Mouse (Mus musculus): ENCODE measurements around the gene Gm20388. TPM values are rescaled to one million over a fixed set of nuclear protein-coding genes. Genes with fewer than 3 reads are reported as not detected.

The Gm20388 gene
- polyA plus RNA-seq, 1 experiment from 2014 or later = not detected

DNA sequence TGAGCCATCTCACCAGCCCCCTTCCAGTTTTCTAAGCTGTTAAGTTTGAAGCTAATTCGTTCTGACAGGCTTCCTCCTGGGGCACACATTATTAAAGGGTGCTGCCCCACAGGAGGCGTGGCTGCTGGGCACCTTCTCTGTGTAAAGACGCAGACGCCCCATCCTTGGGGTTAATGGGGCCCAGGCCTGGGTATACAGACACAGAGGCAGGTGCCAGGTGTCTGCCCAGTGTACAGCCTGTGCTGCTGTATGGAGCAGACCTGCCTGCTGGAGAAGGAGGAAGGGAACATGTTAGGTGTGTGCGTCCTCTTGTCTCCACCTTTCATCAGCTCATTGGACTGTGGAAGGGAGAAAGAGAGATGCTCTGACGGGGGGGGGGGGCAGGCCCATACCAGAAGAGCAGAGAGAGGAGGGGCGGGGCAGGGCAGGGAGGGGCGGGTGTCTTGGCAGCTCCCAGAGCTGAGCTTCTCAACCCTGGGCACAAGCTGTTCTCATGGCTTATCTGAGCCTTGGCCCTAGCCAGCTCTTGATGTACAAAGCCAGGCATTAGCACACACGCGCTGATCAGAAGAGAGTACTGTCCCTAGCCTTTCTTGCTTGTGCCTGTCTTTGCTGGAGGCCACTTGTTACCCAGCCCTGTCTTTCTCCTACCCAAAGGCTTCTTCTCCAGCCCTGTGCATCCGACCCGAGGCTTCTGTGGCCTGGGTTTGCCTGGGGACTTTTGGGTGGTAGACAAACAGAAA lies 1951.3 kb downstream of the Gm20388 start:
- Histone ChIP-seq H3K4me2 (replicated peaks; ENCODE audit: low read depth, low read length) (no peak overlapping the region), H3K27ac (ENCODE audit: low read depth, low read length) (no peak overlapping the region), H3K4me3 (ENCODE audit: low read length) (no peak overlapping the region), H3K9ac (ENCODE audit: low read depth, low read length) (no peak overlapping the region), H3K27me3 (ENCODE audit: control insufficient read depth, insufficient read depth, low read length) (no peaks in the 10 kb centered on the region), H3K36me3 (ENCODE audit: control insufficient read depth, insufficient read depth, low read length) (no peaks in the 10 kb centered on the region), H3K4me1 (ENCODE audit: control insufficient read depth, insufficient read depth, low read length) (no peaks in the 10 kb centered on the region), H3K9me3 (ENCODE audit: control insufficient read depth, low read length) (no peaks in the 10 kb centered on the region)
- WGBS = 70% methylated on average over 9 of the region's 12 CpGs
- no peak for ATAC-seq (ENCODE audit: low FRiP score, low TSS enrichment)

DNA sequence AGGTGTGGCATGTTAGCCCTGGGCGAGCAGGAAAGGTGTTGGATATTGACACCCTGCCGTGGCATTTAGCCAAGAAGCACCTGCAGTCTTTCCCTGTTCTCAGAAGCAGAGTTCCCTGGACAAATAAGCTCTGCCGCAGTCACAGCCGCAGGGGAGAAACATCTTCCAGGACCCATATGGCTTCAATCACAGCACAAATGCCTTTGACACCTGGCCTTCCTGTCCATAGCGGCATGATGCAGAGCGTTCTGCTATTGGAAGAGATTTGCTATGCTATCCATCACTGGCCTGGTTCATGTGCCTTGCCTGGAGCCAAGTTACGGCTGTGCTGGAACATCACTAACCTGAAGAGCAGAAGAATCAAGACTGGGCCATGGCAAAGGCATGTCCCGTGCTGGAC lies 1954.7 kb downstream of the Gm20388 start:
- no peak for ATAC-seq (ENCODE audit: low FRiP score, low TSS enrichment)
- Histone ChIP-seq H3K4me1 (ENCODE audit: control insufficient read depth, insufficient read depth, low read length) (no peaks in the 10 kb centered on the region), H3K36me3 (ENCODE audit: control insufficient read depth, insufficient read depth, low read length) (no peaks in the 10 kb centered on the region), H3K9ac (ENCODE audit: low read depth, low read length) (no peak overlapping the region), H3K4me3 (ENCODE audit: low read length) (no peak overlapping the region), H3K27me3 (ENCODE audit: control insufficient read depth, insufficient read depth, low read length) (no peaks in the 10 kb centered on the region), H3K4me2 (replicated peaks; ENCODE audit: low read depth, low read length) (no peak overlapping the region), H3K27ac (ENCODE audit: low read depth, low read length) (no peak overlapping the region), H3K9me3 (ENCODE audit: control insufficient read depth, low read length) (no peaks in the 10 kb centered on the region)
- WGBS = 72% methylated on average over 8 of the region's 8 CpGs

DNA sequence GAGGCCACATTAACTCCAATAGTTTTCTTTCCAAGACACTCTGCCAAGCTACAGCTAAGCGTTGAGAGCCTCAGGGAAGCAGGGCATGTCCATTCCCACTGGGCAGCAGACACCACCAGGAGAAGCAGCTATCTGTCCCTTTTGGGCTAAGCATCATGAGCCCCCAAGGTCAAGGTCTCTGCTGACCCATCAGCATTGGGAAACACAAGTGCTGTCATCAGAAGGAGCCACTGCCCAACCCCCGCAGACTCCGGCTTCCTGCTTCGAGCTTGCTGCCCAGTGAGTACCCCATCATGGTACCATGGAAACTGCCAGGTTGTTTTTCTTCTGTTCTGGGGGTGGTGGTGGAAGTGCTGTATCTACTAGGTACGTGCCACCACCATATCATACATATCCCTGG lies 1957.6 kb downstream of the Gm20388 start:
- no peak overlapping the region for H3K4me2 ChIP-seq (replicated peaks; ENCODE audit: low read depth, low read length)
- no peak overlapping the region for H3K4me3 ChIP-seq (ENCODE audit: low read length)
- no peaks in the 10 kb centered on the region for H3K4me1 ChIP-seq (ENCODE audit: control insufficient read depth, insufficient read depth, low read length)
- H3K36me3 ChIP-seq (ENCODE audit: control insufficient read depth, insufficient read depth, low read length) = no peaks in the 10 kb centered on the region
- ATAC-seq (ENCODE audit: low FRiP score, low TSS enrichment) = no peak
- no peak overlapping the region for H3K27ac ChIP-seq (ENCODE audit: low read depth, low read length)
- no peaks in the 10 kb centered on the region for H3K27me3 ChIP-seq (ENCODE audit: control insufficient read depth, insufficient read depth, low read length)
- H3K9ac ChIP-seq (ENCODE audit: low read depth, low read length) = no peak overlapping the region
- WGBS = 86% methylated on average over 5 of the region's 5 CpGs
- H3K9me3 ChIP-seq (ENCODE audit: control insufficient read depth, low read length) = no peaks in the 10 kb centered on the region

DNA sequence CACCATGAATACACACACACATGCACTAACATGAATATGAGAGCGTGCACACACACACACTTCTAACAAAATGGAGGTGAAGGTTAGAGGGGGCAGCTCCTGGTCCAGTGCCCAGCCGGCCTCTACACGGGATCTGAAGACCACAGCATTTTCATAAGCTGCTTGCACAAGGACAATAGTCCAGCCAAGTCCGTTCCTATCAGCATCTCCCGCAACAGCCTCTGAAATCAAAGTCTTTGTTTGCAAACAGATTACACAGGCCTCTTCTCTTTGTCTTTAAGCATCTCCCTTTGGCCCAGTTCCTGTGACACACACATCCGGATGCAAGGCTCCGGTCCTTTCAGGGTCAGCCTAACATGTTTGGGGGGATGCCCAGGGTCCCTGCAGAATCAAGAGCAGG lies 1958.3 kb downstream of the Gm20388 start:
- 93% methylated on average over 7 of the region's 7 CpGs for WGBS
- no peaks in the 10 kb centered on the region for H3K9me3 ChIP-seq (ENCODE audit: control insufficient read depth, low read length)
- no peak overlapping the region for H3K4me2 ChIP-seq (replicated peaks; ENCODE audit: low read depth, low read length)
- H3K27ac ChIP-seq (ENCODE audit: low read depth, low read length) = no peak overlapping the region
- H3K36me3 ChIP-seq (ENCODE audit: control insufficient read depth, insufficient read depth, low read length) = no peaks in the 10 kb centered on the region
- no peaks in the 10 kb centered on the region for H3K4me1 ChIP-seq (ENCODE audit: control insufficient read depth, insufficient read depth, low read length)
- no peak for ATAC-seq (ENCODE audit: low FRiP score, low TSS enrichment)
- H3K4me3 ChIP-seq (ENCODE audit: low read length) = no peak overlapping the region
- H3K27me3 ChIP-seq (ENCODE audit: control insufficient read depth, insufficient read depth, low read length) = no peaks in the 10 kb centered on the region
- H3K9ac ChIP-seq (ENCODE audit: low read depth, low read length) = no peak overlapping the region

DNA sequence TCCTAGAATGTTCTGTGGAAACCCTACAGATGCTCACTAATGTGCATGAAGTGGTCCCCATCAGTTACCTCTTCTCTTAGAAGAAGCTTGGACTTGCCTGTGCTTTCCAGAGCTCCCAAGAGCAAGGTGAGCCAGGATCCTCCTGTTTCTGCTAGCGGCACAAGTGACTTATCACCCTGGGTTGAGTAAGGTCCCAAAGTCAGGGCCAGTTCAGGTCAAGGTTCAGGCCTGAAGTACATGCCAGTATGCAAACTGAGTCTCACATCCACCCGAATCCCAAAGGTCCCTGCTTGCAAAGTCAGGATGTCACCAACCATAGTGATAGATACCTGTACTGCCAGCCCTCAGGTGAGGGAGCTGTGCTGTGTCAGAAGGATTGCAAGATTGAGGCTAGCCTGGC lies 1959.5 kb downstream of the Gm20388 start:
- Histone ChIP-seq H3K36me3 (ENCODE audit: control insufficient read depth, insufficient read depth, low read length) (no peaks in the 10 kb centered on the region), H3K9me3 (ENCODE audit: control insufficient read depth, low read length) (no peaks in the 10 kb centered on the region), H3K27me3 (ENCODE audit: control insufficient read depth, insufficient read depth, low read length) (no peaks in the 10 kb centered on the region), H3K4me1 (ENCODE audit: control insufficient read depth, insufficient read depth, low read length) (peaks cover 11% of the 10 kb centered on the region), H3K4me3 (ENCODE audit: low read length) (no peak overlapping the region), H3K27ac (ENCODE audit: low read depth, low read length) (no peak overlapping the region), H3K4me2 (replicated peaks; ENCODE audit: low read depth, low read length) (no peak overlapping the region), H3K9ac (ENCODE audit: low read depth, low read length) (no peak overlapping the region)
- ATAC-seq (ENCODE audit: low FRiP score, low TSS enrichment) = no peak
- 83% methylated on average over 2 of the region's 2 CpGs for WGBS

DNA sequence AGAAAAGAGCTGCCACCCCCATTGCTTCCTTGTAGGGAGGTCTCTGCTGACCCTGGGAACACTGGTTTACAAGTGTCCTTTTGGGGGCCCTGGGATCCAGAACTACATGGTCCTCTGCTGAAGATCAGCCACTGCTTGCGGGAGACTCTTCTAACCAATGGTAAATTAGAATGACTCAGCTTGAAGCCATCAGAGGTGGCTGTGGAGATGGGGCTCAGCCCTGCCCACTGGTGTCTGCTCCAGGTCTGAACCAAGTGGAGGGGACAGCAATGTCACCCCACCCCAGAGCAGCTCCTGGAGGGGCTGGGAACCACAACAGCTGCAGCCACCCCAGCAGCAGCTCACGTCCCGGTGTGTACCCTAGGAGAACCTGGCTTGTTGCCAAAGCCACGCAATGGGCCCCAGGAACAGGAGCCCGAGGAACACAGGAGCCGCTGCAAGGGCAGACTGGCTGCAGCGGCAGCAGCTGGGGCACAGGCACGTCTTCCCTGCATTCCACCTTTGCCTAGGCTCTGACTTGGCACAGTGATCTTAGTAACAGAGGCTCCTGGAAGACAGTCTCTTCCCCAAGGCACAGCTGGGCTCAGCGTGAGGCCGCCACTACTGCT lies 1961.3 kb downstream of the Gm20388 start:
- no peaks in the 10 kb centered on the region for H3K36me3 ChIP-seq (ENCODE audit: control insufficient read depth, insufficient read depth, low read length)
- H3K27ac ChIP-seq (ENCODE audit: low read depth, low read length) = no peak overlapping the region
- no peak overlapping the region for H3K4me3 ChIP-seq (ENCODE audit: low read length)
- H3K9ac ChIP-seq (ENCODE audit: low read depth, low read length) = peak overlapping the region; percentile 18; the same call in 1 of the 2 replicates
- H3K4me2 ChIP-seq (replicated peaks; ENCODE audit: low read depth, low read length) = no peak overlapping the region
- 26% methylated on average over 10 of the region's 10 CpGs for WGBS
- no peaks in the 10 kb centered on the region for H3K27me3 ChIP-seq (ENCODE audit: control insufficient read depth, insufficient read depth, low read length)
- H3K9me3 ChIP-seq (ENCODE audit: control insufficient read depth, low read length) = no peaks in the 10 kb centered on the region
- no peak for ATAC-seq (ENCODE audit: low FRiP score, low TSS enrichment)
- peaks cover 18% of the 10 kb centered on the region for H3K4me1 ChIP-seq (ENCODE audit: control insufficient read depth, insufficient read depth, low read length)

DNA sequence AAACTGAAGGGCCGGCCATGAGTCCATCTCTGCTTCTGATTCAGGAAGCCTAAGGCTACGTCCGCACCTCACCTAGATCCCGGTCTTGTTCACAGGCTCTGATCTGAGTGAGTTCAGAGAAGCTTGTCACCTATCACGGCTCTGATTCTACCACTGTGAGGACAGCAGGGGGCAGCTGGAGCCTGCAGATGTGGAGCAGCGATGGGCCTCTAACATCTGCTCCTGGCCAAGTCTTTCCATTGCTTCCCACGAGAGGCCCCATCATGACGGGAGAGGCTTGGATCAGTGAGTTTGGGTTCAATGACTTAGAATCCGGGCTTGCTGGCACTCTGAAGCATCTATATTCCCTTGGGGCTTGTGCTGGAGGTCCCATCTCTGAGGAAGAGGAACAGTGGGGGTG lies 1963.4 kb downstream of the Gm20388 start:
- Histone ChIP-seq H3K4me3 (ENCODE audit: low read length) (no peak overlapping the region), H3K9ac (ENCODE audit: low read depth, low read length) (no peak overlapping the region), H3K27ac (ENCODE audit: low read depth, low read length) (no peak overlapping the region), H3K4me1 (ENCODE audit: control insufficient read depth, insufficient read depth, low read length) (peaks cover 18% of the 10 kb centered on the region), H3K27me3 (ENCODE audit: control insufficient read depth, insufficient read depth, low read length) (no peaks in the 10 kb centered on the region), H3K4me2 (replicated peaks; ENCODE audit: low read depth, low read length) (no peak overlapping the region), H3K36me3 (ENCODE audit: control insufficient read depth, insufficient read depth, low read length) (no peaks in the 10 kb centered on the region), H3K9me3 (ENCODE audit: control insufficient read depth, low read length) (no peaks in the 10 kb centered on the region)
- peak; percentile 66; the same call in 1 of the 2 replicates for ATAC-seq (ENCODE audit: low FRiP score, low TSS enrichment)
- WGBS = 45% methylated on average over 9 of the region's 9 CpGs

DNA sequence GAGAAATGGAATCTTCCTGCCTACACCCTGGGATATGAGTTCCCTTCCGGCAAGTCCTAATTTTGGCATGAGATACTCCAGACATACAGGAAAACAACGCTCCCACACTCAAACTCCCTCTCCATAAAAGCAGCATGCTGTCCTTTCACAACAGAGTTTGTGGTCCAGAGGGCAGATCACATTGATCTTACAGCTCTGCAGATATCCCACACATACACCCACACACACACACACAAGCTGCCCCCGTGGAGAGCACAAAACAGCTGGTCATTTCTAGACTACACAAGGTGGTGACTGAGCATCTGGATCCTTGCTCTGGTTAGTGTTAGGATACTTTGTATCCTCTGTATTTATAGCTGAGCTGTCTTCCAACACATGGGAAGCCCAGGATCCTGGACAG lies 1964.4 kb downstream of the Gm20388 start:
- Histone ChIP-seq H3K9me3 (ENCODE audit: control insufficient read depth, low read length) (no peaks in the 10 kb centered on the region), H3K4me3 (ENCODE audit: low read length) (no peak overlapping the region), H3K27me3 (ENCODE audit: control insufficient read depth, insufficient read depth, low read length) (no peaks in the 10 kb centered on the region), H3K4me2 (replicated peaks; ENCODE audit: low read depth, low read length) (no peak overlapping the region), H3K4me1 (ENCODE audit: control insufficient read depth, insufficient read depth, low read length) (peaks cover 18% of the 10 kb centered on the region), H3K9ac (ENCODE audit: low read depth, low read length) (0 out of 2 replicates have a peak overlapping the region, but pooled peaks have one; percentile 7), H3K36me3 (ENCODE audit: control insufficient read depth, insufficient read depth, low read length) (no peaks in the 10 kb centered on the region), H3K27ac (ENCODE audit: low read depth, low read length) (no peak overlapping the region)
- WGBS = 22% methylated on average over 3 of the region's 3 CpGs
- no peak for ATAC-seq (ENCODE audit: low FRiP score, low TSS enrichment)

DNA sequence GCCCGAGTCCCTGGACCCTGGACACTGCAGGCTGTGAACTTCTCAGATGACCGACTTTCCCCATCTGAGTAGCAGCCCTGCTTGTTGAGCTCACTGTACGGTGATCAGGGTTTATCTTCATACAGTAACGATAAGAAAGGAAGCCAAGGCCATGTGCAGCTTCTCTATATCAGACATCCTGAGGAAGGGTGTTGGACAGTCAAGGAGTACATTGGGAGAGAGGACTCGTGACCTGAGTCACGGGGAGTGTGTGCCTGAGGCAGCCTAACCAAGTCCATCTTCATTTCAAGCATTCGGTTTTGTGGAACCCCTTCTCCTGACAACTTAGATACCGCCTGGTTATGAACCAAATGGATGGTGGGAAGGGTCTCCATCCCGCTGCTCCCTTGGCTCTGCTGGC lies 1964.9 kb downstream of the Gm20388 start:
- Histone ChIP-seq H3K4me2 (replicated peaks; ENCODE audit: low read depth, low read length) (no peak overlapping the region), H3K27ac (ENCODE audit: low read depth, low read length) (no peak overlapping the region), H3K27me3 (ENCODE audit: control insufficient read depth, insufficient read depth, low read length) (no peaks in the 10 kb centered on the region), H3K4me3 (ENCODE audit: low read length) (no peak overlapping the region), H3K36me3 (ENCODE audit: control insufficient read depth, insufficient read depth, low read length) (no peaks in the 10 kb centered on the region), H3K9me3 (ENCODE audit: control insufficient read depth, low read length) (no peaks in the 10 kb centered on the region), H3K9ac (ENCODE audit: low read depth, low read length) (no peak overlapping the region), H3K4me1 (ENCODE audit: control insufficient read depth, insufficient read depth, low read length) (peaks cover 18% of the 10 kb centered on the region)
- WGBS = 67% methylated on average over 9 of the region's 9 CpGs
- ATAC-seq (ENCODE audit: low FRiP score, low TSS enrichment) = no peak
